Mouse (Mus musculus) ES-Bruce4 (cell line): ENCODE data around the gene Sec31a.

Source experiments
- CTCF ChIP-seq: IDR thresholded peaks from one replicate; pipeline ENCODE4 v1.8.1; 2011; ENCODE audit warnings: low read depth, low read length
- POLR2A ChIP-seq: IDR thresholded peaks from one replicate; pipeline ENCODE4 v1.8.1; 2011; ENCODE audit warnings: low read length; ENCODE audit not compliant: insufficient read depth

DNA sequence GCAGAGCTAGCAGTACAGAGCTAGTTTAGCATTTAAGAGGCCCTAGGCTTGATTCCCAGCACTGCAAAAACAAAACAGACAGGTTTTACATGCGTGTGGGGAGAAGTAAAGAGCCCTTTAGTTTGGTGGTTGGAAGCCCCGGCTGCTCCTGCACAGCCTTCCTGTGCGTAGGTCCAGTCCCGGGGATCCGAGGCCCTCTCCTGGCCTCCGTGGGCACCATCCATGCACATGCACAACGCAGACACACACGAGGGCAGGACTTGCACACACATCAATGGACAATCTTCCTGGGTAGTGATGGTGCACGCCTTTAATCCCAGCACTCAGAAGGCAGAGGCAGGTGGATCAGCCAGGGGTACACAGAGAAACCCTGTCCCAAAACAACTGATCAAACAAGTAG lies 45.5 kb upstream of the Sec31a start:
- TF ChIP-seq CTCF, result no peak
- TF ChIP-seq POLR2A, result no peak
